Comparison of ENCODE assay signal across 12 mouse cellular contexts in genomic region chr4:97910115-97910776, GRCm38 (mm10).
DNase-seq lines count a peak whose midpoint lies in the region; ATAC-seq and TF ChIP-seq lines count a peak whose summit lies in the region.
"Had no signal": no experiment of that assay in that cellular context is flagged by ENCODE, and none has a peak within 500 bp of the region (broad histone marks: within the 10 kb centered on the region; RNA-seq: fewer than 3 reads in every experiment).

No protein-coding gene starts in this region.

- H3K4me3 ChIP-seq in hindbrain, embryonic 12.5 days = no peak overlapping the region
- no peak overlapping the region for H3K4me3 ChIP-seq in hindbrain, embryonic 11.5 days (ENCODE audit: low read depth, low read length)
- H3K4me3 ChIP-seq in neural tube, embryonic 13.5 days = no peak overlapping the region
- H3K4me3 ChIP-seq in hindbrain, postnatal 0 days (ENCODE audit: low read length) = 0 out of 2 replicates have a peak overlapping the region, but pooled peaks have one; percentile 11
- H3K4me3 ChIP-seq: embryonic facial prominence, embryonic 15.5 days; liver, embryonic 13.5 days; neural tube, embryonic 12.5 days had no signal

- H3K4me1 ChIP-seq in hindbrain, embryonic 12.5 days = peaks cover 15% of the 10 kb centered on the region
- no peaks in the 10 kb centered on the region for H3K4me1 ChIP-seq in hindbrain, embryonic 11.5 days (replicated peaks; ENCODE audit: control insufficient read depth, insufficient read depth, low read length)
- H3K4me1 ChIP-seq in neural tube, embryonic 13.5 days (replicated peaks) = peaks cover 50% of the 10 kb centered on the region
- peaks cover 24% of the 10 kb centered on the region for H3K4me1 ChIP-seq in hindbrain, postnatal 0 days (ENCODE audit: insufficient read depth, low read length)

- 87% methylated on average over 9 of the region's 9 CpGs for WGBS in hindbrain, embryonic 12.5 days
- WGBS in hindbrain, embryonic 11.5 days = 90% methylated on average over 9 of the region's 9 CpGs
- 74% methylated on average over 9 of the region's 9 CpGs for WGBS in neural tube, embryonic 13.5 days
- WGBS in hindbrain, postnatal 0 days = 41% methylated on average over 9 of the region's 9 CpGs

- no peak overlapping the region for H3K4me2 ChIP-seq in hindbrain, embryonic 12.5 days (replicated peaks)
- no peak overlapping the region for H3K4me2 ChIP-seq in hindbrain, embryonic 11.5 days (replicated peaks; ENCODE audit: low read depth, low read length)
- peak overlapping the region; percentile 20 for H3K4me2 ChIP-seq in neural tube, embryonic 13.5 days
- H3K4me2 ChIP-seq in hindbrain, postnatal 0 days (ENCODE audit: low read depth, low read length) = peak overlapping the region; percentile 45
- H3K4me2 ChIP-seq: embryonic facial prominence, embryonic 15.5 days; liver, embryonic 13.5 days; neural tube, embryonic 12.5 days had no signal

- H3K9ac ChIP-seq in hindbrain, embryonic 12.5 days = no peak overlapping the region
- no peak overlapping the region for H3K9ac ChIP-seq in hindbrain, embryonic 11.5 days (ENCODE audit: low read depth, low read length)
- H3K9ac ChIP-seq in neural tube, embryonic 13.5 days = no peak overlapping the region
- no peak overlapping the region for H3K9ac ChIP-seq in hindbrain, postnatal 0 days (replicated peaks; ENCODE audit: low read length)
- H3K9ac ChIP-seq: embryonic facial prominence, embryonic 15.5 days; liver, embryonic 13.5 days; neural tube, embryonic 12.5 days had no signal

- H3K27me3 ChIP-seq in hindbrain, embryonic 12.5 days = no peaks in the 10 kb centered on the region
- no peaks in the 10 kb centered on the region for H3K27me3 ChIP-seq in hindbrain, embryonic 11.5 days (ENCODE audit: control insufficient read depth, insufficient read depth, low read length)
- H3K27me3 ChIP-seq in neural tube, embryonic 13.5 days = no peaks in the 10 kb centered on the region
- H3K27me3 ChIP-seq in hindbrain, postnatal 0 days (ENCODE audit: insufficient read depth, low read length) = no peaks in the 10 kb centered on the region
- H3K27me3 ChIP-seq: embryonic facial prominence, embryonic 15.5 days; liver, embryonic 13.5 days; neural tube, embryonic 12.5 days had no signal

- no peaks in the 10 kb centered on the region for H3K9me3 ChIP-seq in hindbrain, embryonic 12.5 days (replicated peaks)
- no peaks in the 10 kb centered on the region for H3K9me3 ChIP-seq in hindbrain, embryonic 11.5 days (ENCODE audit: control insufficient read depth, low read length)
- H3K9me3 ChIP-seq in neural tube, embryonic 13.5 days = no peaks in the 10 kb centered on the region
- no peaks in the 10 kb centered on the region for H3K9me3 ChIP-seq in hindbrain, postnatal 0 days (ENCODE audit: low read length)
- H3K9me3 ChIP-seq: embryonic facial prominence, embryonic 15.5 days; liver, embryonic 13.5 days; neural tube, embryonic 12.5 days had no signal

- ATAC-seq in hindbrain, embryonic 12.5 days (ENCODE audit: low FRiP score) = no peak
- no peak for ATAC-seq in hindbrain, embryonic 11.5 days (ENCODE audit: low FRiP score)
- peak; percentile 56; the same call in 1 of the 2 replicates for ATAC-seq in neural tube, embryonic 13.5 days (ENCODE audit: low read depth)
- peak; percentile 63 for ATAC-seq in hindbrain, postnatal 0 days
- ATAC-seq: intestine, embryonic 16.5 days had no signal

- TF ChIP-seq CTCF in hindbrain, postnatal 0 days (IDR thresholded peaks at IDR 0.05; ENCODE audit: low read depth) = no peak

- 0 out of 2 replicates have a peak overlapping the region, but pooled peaks have one; percentile 44 for H3K27ac ChIP-seq in hindbrain, embryonic 12.5 days
- H3K27ac ChIP-seq in hindbrain, embryonic 11.5 days (ENCODE audit: low read depth, low read length) = no peak overlapping the region
- peak overlapping the region; percentile 72 for H3K27ac ChIP-seq in neural tube, embryonic 13.5 days (replicated peaks)
- peak overlapping the region; percentile 80 for H3K27ac ChIP-seq in hindbrain, postnatal 0 days
- H3K27ac ChIP-seq: embryonic facial prominence, embryonic 15.5 days; liver, embryonic 13.5 days; neural tube, embryonic 12.5 days had no signal

- H3K36me3 ChIP-seq in hindbrain, embryonic 12.5 days = no peaks in the 10 kb centered on the region
- H3K36me3 ChIP-seq in hindbrain, embryonic 11.5 days (ENCODE audit: control insufficient read depth, insufficient read depth, low read length) = no peaks in the 10 kb centered on the region
- H3K36me3 ChIP-seq in neural tube, embryonic 13.5 days = no peaks in the 10 kb centered on the region
- no peaks in the 10 kb centered on the region for H3K36me3 ChIP-seq in hindbrain, postnatal 0 days (ENCODE audit: insufficient read depth, low read length)
- H3K36me3 ChIP-seq: embryonic facial prominence, embryonic 15.5 days; liver, embryonic 13.5 days; neural tube, embryonic 12.5 days had no signal

- no peak for DNase-seq in hindbrain, embryonic 11.5 days (ENCODE audit: low spot score)
- no peak for DNase-seq in neural tube, embryonic 10.5 days (ENCODE audit: extremely low spot score, low spot score)
- no peak for DNase-seq in hindbrain, postnatal 0 days (ENCODE audit: low spot score)
- no peak for DNase-seq in right cerebral cortex, postnatal 10 days (ENCODE audit: low spot score in 2 of 2)
- no peak for DNase-seq in c-Kit-positive CD71-positive TER-119-positive erythroid progenitor cells, embryonic 14.5 days (ENCODE audit: low spot score)
- DNase-seq: liver, embryonic 13.5 days; spleen, adult 18-20 months had no signal

Comparison
In these comparisons a context has a peak if more than half of its experiments do, and no peak if none do; other contexts are left out.
1. ATAC-seq: peak in neural tube, embryonic 13.5 days (single experiment) and hindbrain, postnatal 0 days (single experiment); none in hindbrain, embryonic 12.5 days (single experiment) and hindbrain, embryonic 11.5 days (single experiment).
2. H3K4me2 ChIP-seq: peak in neural tube, embryonic 13.5 days (single experiment) and hindbrain, postnatal 0 days (single experiment); none in hindbrain, embryonic 12.5 days (single experiment) and hindbrain, embryonic 11.5 days (single experiment).